Mouse (Mus musculus) liver, embryonic 14.5 days (tissue): ENCODE measurements at regions not wholly inside any gene's neighbourhood (a gene's known extent, or its start where the extent isn't known, plus 50 kb on each side); places are given as distances from the start of the nearest gene placed in this dataset.

Experiments used
- CTCF ChIP-seq: IDR thresholded peaks from 2 replicates; pipeline ENCODE4 v1.5.1; 2016; ENCODE audit warnings: antibody characterized with exemption, low read depth, control low read depth
- EP300 ChIP-seq: IDR thresholded peaks from 2 replicates; pipeline ENCODE4 v1.6.1; 2016; ENCODE audit warnings: antibody characterized with exemption, low read depth

GRCm38 (mm10) chr1:98189991-98190471 lies 94.6 kb upstream of the Pam start:
- TF ChIP-seq EP300 (no peak), CTCF (no peak)
